Mouse (Mus musculus): ENCODE data around the gene Pfn3. TPM values are rescaled to one million over a fixed set of nuclear protein-coding genes. Genes with fewer than 3 reads are reported as not detected.
"Not testable (repeated sequence)": the region's sequence is repeated elsewhere in the genome, so short reads cannot be mapped to it uniquely, and the experiment has no call there.

The Pfn3 gene
- polyA plus RNA-seq, 2 experiments: not detected

- Histone ChIP-seq H3K27me3 (ENCODE audit: control insufficient read depth, insufficient read depth, low read length) (no peaks in the 10 kb centered on the region), H3K27ac (peak overlapping the region; percentile 90), H3K4me2 (ENCODE audit: low read depth) (peak overlapping the region; percentile 85), H3K4me1 (replicated peaks; ENCODE audit: control insufficient read depth in 2 of 2, insufficient read depth in 2 of 2, low read length in 1 of 2) (peaks cover 20 to 39% of the 10 kb centered on the region in 2 experiments), H3K4me3 (ENCODE audit: insufficient read depth in 1 of 2, low read depth in 2 of 2, low read length in 2 of 2) (peak overlapping the region; percentile 79 to 80), H3K36me3 (replicated peaks; ENCODE audit: control insufficient read depth, insufficient read depth, low read depth) (no peaks in the 10 kb centered on the region), H3K9me3 (ENCODE audit: control insufficient read depth, low read length) (no peaks in the 10 kb centered on the region), H3K9ac (replicated peaks) (peak overlapping the region; percentile 35)
- ATAC-seq (ENCODE audit: insufficient read depth): peak; percentile 44
- DNase-seq (ENCODE audit: low read depth in 3 of 3, low spot score in 3 of 3): peak in 1 of 3 experiments; percentile 60
- 2% methylated on average over 33 of the region's 33 CpGs for WGBS (ENCODE audit: insufficient replicate concordance)
- TF ChIP-seq EP300 (IDR thresholded peaks at IDR 0.05; ENCODE audit: low read depth) (no peak), CTCF (IDR thresholded peaks at IDR 0.05; ENCODE audit: low read depth) (no peak)
Observed at GRCm38 (mm10) chr13:55444286-55444936, 29.4 kb upstream of the Pfn3 start.

DNA sequence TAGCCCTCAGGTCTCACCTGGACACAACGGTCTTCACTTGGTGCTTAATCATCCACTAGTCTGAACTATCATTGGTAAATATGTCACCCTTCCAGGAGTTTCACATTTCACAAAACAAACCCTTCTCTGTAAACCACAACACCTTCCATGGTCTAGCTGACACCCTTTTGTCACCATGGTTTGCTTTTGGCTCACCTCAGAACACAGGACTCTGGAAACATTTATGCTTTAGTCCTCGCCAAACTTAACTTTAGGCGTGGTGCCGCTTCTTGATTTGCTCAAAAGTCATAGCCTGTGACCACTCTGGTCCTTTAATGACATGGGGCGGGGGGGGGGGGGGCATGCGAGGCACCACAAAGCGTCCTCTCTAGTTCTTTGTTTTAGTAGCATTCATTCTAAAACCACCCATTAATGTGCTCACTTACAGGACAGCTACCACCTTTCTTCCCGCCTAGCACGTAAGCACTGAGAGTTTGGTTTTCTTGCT is 28.8 kb upstream of the Pfn3 start:
- H3K4me1 ChIP-seq (replicated peaks; ENCODE audit: control insufficient read depth in 2 of 2, insufficient read depth in 2 of 2, low read length in 1 of 2): peaks cover 20 to 34% of the 10 kb centered on the region in 2 experiments

GRCm38 (mm10) chr13:55437111-55437629 is 22.1 kb upstream of the Pfn3 start:
- not testable (repeated sequence) for H3K27me3 ChIP-seq (ENCODE audit: control insufficient read depth, insufficient read depth, low read length); H3K9me3 ChIP-seq (ENCODE audit: control insufficient read depth, low read length); H3K36me3 ChIP-seq (replicated peaks; ENCODE audit: control insufficient read depth, insufficient read depth, low read depth); DNase-seq (ENCODE audit: low read depth in 3 of 3, low spot score in 3 of 3); H3K4me2 ChIP-seq (ENCODE audit: low read depth); ATAC-seq (ENCODE audit: insufficient read depth); H3K9ac ChIP-seq (replicated peaks); H3K27ac ChIP-seq; H3K4me1 ChIP-seq (replicated peaks; ENCODE audit: control insufficient read depth in 2 of 2, insufficient read depth in 2 of 2, low read length in 1 of 2); H3K4me3 ChIP-seq (ENCODE audit: insufficient read depth in 1 of 2, low read depth in 2 of 2, low read length in 2 of 2)
- WGBS (ENCODE audit: insufficient replicate concordance): 49% methylated on average over 14 of the region's 15 CpGs

More for the DNA sequence above, 28.8 kb upstream of the Pfn3 start:
- H3K36me3 ChIP-seq (replicated peaks; ENCODE audit: control insufficient read depth, insufficient read depth, low read depth): no peaks in the 10 kb centered on the region
- no peaks in the 10 kb centered on the region for H3K27me3 ChIP-seq (ENCODE audit: control insufficient read depth, insufficient read depth, low read length)
- DNase-seq (ENCODE audit: low read depth in 3 of 3, low spot score in 3 of 3) (no peak), ATAC-seq (ENCODE audit: insufficient read depth) (no peak)
- TF ChIP-seq EP300 (IDR thresholded peaks at IDR 0.05; ENCODE audit: low read depth): no peak
- no peak for TF ChIP-seq CTCF (IDR thresholded peaks at IDR 0.05; ENCODE audit: low read depth)
- H3K9ac ChIP-seq (replicated peaks): peak overlapping the region; percentile 35; the same call in 1 of the 2 replicates
- H3K4me3 ChIP-seq (ENCODE audit: insufficient read depth in 1 of 2, low read depth in 2 of 2, low read length in 2 of 2): peak overlapping the region; percentile 79 to 80; a peak in 3 of 4 replicates
- no peaks in the 10 kb centered on the region for H3K9me3 ChIP-seq (ENCODE audit: control insufficient read depth, low read length)
- H3K27ac ChIP-seq: no peak overlapping the region
- WGBS (ENCODE audit: insufficient replicate concordance): 32% methylated on average over 9 of the region's 9 CpGs
- peak overlapping the region; percentile 85 for H3K4me2 ChIP-seq (ENCODE audit: low read depth)

DNA sequence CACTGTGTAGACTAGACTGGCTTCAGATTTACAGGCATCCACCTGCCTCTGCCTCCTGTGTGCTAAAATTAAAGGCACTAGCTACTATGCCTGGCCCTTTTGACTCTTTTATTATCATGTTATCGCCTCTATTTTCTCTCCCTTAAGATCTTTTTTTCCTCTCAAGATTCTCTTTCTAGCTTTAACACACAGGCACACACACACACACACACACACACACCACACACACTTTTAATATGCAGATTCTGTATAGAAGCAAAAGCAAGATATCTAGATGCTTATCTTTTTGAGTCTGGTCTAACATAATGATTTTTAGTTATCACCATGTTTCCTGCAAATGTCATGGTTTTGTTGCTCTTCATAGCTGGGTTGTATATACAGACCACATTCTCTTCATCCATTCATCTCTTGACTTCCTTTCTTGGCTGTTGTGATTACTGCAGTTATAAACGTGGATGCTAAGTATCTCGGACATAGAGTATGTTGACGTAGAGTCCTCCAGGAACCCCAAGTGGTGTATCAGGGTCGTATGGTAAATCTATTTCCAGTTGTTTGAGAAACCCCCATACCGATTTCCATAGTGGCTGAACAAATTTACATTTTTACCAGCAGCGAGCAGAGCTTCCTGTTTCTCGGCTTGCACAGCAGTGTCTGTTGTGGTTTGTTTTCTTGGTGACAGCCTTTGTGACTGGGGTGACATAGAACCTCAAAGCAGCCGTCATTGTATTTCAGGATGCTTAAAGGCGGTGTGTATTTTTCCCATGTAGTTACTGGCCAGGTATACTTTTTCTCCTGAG is 17.1 kb upstream of the Pfn3 start:
- Histone ChIP-seq H3K4me2 (ENCODE audit: low read depth) (no peak overlapping the region), H3K9me3 (ENCODE audit: control insufficient read depth, low read length) (no peaks in the 10 kb centered on the region), H3K36me3 (replicated peaks; ENCODE audit: control insufficient read depth, insufficient read depth, low read depth) (no peaks in the 10 kb centered on the region), H3K27me3 (ENCODE audit: control insufficient read depth, insufficient read depth, low read length) (no peaks in the 10 kb centered on the region), H3K4me1 (replicated peaks; ENCODE audit: control insufficient read depth in 2 of 2, insufficient read depth in 2 of 2, low read length in 1 of 2) (peaks cover 0 to 8% of the 10 kb centered on the region in 2 experiments; a peak in 1 of 4 replicates), H3K4me3 (ENCODE audit: insufficient read depth in 1 of 2, low read depth in 2 of 2, low read length in 2 of 2) (no peak overlapping the region), H3K27ac (no peak overlapping the region), H3K9ac (replicated peaks) (no peak overlapping the region)
- ATAC-seq (ENCODE audit: insufficient read depth) (no peak), DNase-seq (ENCODE audit: low read depth in 3 of 3, low spot score in 3 of 3) (no peak)
- no peak for TF ChIP-seq CTCF (IDR thresholded peaks at IDR 0.05; ENCODE audit: low read depth)
- TF ChIP-seq EP300 (IDR thresholded peaks at IDR 0.05; ENCODE audit: low read depth): no peak
- WGBS (ENCODE audit: insufficient replicate concordance): 21% methylated on average over 10 of the region's 10 CpGs

DNA sequence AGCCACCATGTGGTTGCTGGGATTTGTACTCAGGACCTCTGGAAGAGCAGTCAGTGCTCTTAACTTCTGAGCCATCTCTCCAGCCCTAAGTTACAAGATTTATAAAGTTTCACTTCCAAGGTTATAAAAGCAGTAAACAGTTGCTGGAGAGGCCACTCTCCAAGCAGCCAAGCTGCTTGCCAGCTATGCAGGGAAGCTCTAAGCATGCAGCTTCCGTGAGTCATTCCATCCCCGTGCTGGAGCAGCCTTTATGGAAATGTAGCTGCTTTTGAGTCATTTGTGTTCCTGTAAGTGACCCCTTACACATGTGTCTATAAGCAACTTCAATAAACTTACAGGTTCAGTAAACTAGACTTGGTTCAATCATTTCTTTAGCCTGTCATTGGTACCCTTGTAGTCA is 15.5 kb upstream of the Pfn3 start:
- Histone ChIP-seq H3K9me3 (ENCODE audit: control insufficient read depth, low read length) (no peaks in the 10 kb centered on the region), H3K4me3 (ENCODE audit: insufficient read depth in 1 of 2, low read depth in 2 of 2, low read length in 2 of 2) (no peak overlapping the region), H3K9ac (replicated peaks) (no peak overlapping the region), H3K36me3 (replicated peaks; ENCODE audit: control insufficient read depth, insufficient read depth, low read depth) (no peaks in the 10 kb centered on the region), H3K27me3 (ENCODE audit: control insufficient read depth, insufficient read depth, low read length) (no peaks in the 10 kb centered on the region), H3K27ac (no peak overlapping the region), H3K4me1 (replicated peaks; ENCODE audit: control insufficient read depth in 2 of 2, insufficient read depth in 2 of 2, low read length in 1 of 2) (peaks cover 0 to 8% of the 10 kb centered on the region in 2 experiments; a peak in 1 of 4 replicates), H3K4me2 (ENCODE audit: low read depth) (no peak overlapping the region)
- no peak for TF ChIP-seq CTCF (IDR thresholded peaks at IDR 0.05; ENCODE audit: low read depth)
- no peak for TF ChIP-seq EP300 (IDR thresholded peaks at IDR 0.05; ENCODE audit: low read depth)
- 65% methylated on average over 2 of the region's 2 CpGs for WGBS (ENCODE audit: insufficient replicate concordance)
- ATAC-seq (ENCODE audit: insufficient read depth): no peak
- DNase-seq (ENCODE audit: low read depth in 3 of 3, low spot score in 3 of 3): no peak

All from liver, embryonic 14.5 days (tissue).